Mouse (Mus musculus) right cerebral cortex, postnatal 10 days (tissue): ENCODE results near the gene Mrpl33.
A peak's percentile ranks its signal among the peaks of the same experiment; 100 is the strongest.

ENCODE experiments used
- DNase-seq, 2 experiments: peaks; one replicate each; pipeline ENCODE4 v3.0.0; 2021; ENCODE audit warnings: low spot score in 2 of 2

Mrpl33 gene

GRCm38 (mm10) chr5:31698297-31698726, 101.6 kb downstream of the Mrpl33 start:
- DNase-seq = peak; percentile 91 to 93

GRCm38 (mm10) chr5:31698931-31699330, 102.2 kb downstream of the Mrpl33 start:
- DNase-seq = no peak

GRCm38 (mm10) chr5:31699397-31699796, 102.7 kb downstream of the Mrpl33 start:
- no peak for DNase-seq

- peak; percentile 32 to 54 for DNase-seq
Observed at GRCm38 (mm10) chr5:31704971-31705370, 108.2 kb downstream of the Mrpl33 start.

GRCm38 (mm10) chr5:31706826-31707225, 110.1 kb downstream of the Mrpl33 start:
- no peak for DNase-seq

- no peak for DNase-seq
Observed at GRCm38 (mm10) chr5:31709389-31709788, 112.7 kb downstream of the Mrpl33 start.

DNA sequence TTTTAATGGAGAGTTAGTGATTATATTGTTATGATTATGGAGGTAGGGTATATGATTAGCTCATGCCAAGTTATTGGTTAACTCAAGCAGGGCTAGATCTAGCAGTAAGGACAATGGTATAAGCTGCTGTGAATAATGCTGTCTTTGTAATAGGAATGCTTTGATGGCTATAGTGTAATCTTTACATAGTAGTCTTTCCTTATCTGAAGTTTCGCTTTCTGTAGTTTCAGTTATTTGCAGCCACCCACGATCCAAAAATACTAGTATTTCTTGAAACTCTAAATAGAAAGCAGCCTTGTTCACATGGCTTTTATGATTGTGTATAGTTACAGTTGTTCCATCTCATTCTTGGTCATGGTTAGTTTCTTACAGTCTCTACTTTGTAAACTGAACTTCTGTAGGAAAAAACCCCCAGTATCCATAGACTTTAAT, 116.6 kb downstream of the Mrpl33 start:
- DNase-seq = no peak

- no peak for DNase-seq
Observed at GRCm38 (mm10) chr5:31713841-31714264, 117.1 kb downstream of the Mrpl33 start.
